Mouse (Mus musculus) kidney, embryonic 15.5 days (tissue): ENCODE measurements around the gene Chchd6. TPM values are rescaled to one million over a fixed set of nuclear protein-coding genes. Genes with fewer than 3 reads are reported as not detected.

ENCODE experiments used
- ATAC-seq: fragments of 200-750 bp; cut with Nextera tagmentation; replicated peaks from 2 replicates; pipeline ENCODE4 v1.8.0; 2017; ENCODE audit warnings: moderate TSS enrichment; ENCODE audit not compliant: low FRiP score
- H3K27ac ChIP-seq: fragments of 300-500 bp; sonication (generic); 2 replicates; pipeline ENCODE4 v1.5.1; 2015; ENCODE audit warnings: mild to moderate bottlenecking, inconsistent platforms
- H3K27me3 ChIP-seq: fragments of 300-500 bp; sonication (generic); 2 replicates; pipeline ENCODE4 v1.6.1; 2015; ENCODE audit warnings: inconsistent platforms
- H3K36me3 ChIP-seq: fragments of 300-500 bp; sonication (generic); 2 replicates; pipeline ENCODE4 v1.6.1; 2015; ENCODE audit warnings: inconsistent platforms
- H3K4me1 ChIP-seq: fragments of 300-500 bp; sonication (generic); 2 replicates; pipeline ENCODE4 v1.6.1; 2015; ENCODE audit warnings: inconsistent platforms
- H3K4me2 ChIP-seq: fragments of 300-500 bp; sonication (generic); 2 replicates; pipeline ENCODE4 v1.6.1; 2015; ENCODE audit warnings: moderate library complexity, mild to moderate bottlenecking, inconsistent platforms
- H3K4me3 ChIP-seq: fragments of 300-500 bp; sonication (generic); replicated peaks from 2 replicates; pipeline ENCODE4 v1.5.1; 2015; ENCODE audit warnings: mild to moderate bottlenecking, inconsistent platforms
- H3K9ac ChIP-seq: fragments of 300-500 bp; sonication (generic); 2 replicates; pipeline ENCODE4 v1.6.1; 2015; ENCODE audit warnings: mild to moderate bottlenecking, inconsistent platforms
- H3K9me3 ChIP-seq: fragments of 300-500 bp; sonication (generic); replicated peaks from 2 replicates; pipeline ENCODE4 v1.6.1; 2016; ENCODE audit warnings: inconsistent platforms
- WGBS: fragments of 180-500 bp; shearing (Covaris S2); methylation state at CpG from one replicate; pipeline ENCODE4 v1.1.7; 2015; ENCODE audit warnings: mixed read lengths; 5-methylcytosine and 5-hydroxymethylcytosine counted together
- polyA plus RNA-seq: library from polyadenylated mRNA; unstranded; fragments of >200 nt; fragmentation: Nextera tagmentation; extraction: Ambion mirVana; gene quantifications from 2 replicates; pipeline ENCODE4 v1.2.1, GENCODE M21; 2015

Gene Chchd6
- polyA plus RNA-seq, 1 experiment from 2014 or later: 63.8 TPM

- no peaks in the 10 kb centered on the region for H3K36me3 ChIP-seq
- H3K27ac ChIP-seq: no peak overlapping the region
- peaks cover 9% of the 10 kb centered on the region; the same call in 1 of the 2 replicates for H3K4me1 ChIP-seq
- H3K4me3 ChIP-seq: no peak overlapping the region
- ATAC-seq: no peak
- no peaks in the 10 kb centered on the region for H3K27me3 ChIP-seq
- no peaks in the 10 kb centered on the region for H3K9me3 ChIP-seq
- H3K9ac ChIP-seq: no peak overlapping the region
- H3K4me2 ChIP-seq: no peak overlapping the region
- 90% methylated on average over 2 of the region's 2 CpGs for WGBS
These were observed 137.9 kb downstream of the Chchd6 start for GRCm38 (mm10) chr6:89457601-89458000.

GRCm38 (mm10) chr6:89456409-89456961, 139.0 kb downstream of the Chchd6 start:
- no peak overlapping the region for H3K9ac ChIP-seq
- 50% methylated on average over 1 of the region's 1 CpGs for WGBS
- H3K27me3 ChIP-seq: no peaks in the 10 kb centered on the region
- ATAC-seq: no peak
- H3K4me1 ChIP-seq: peaks cover 9% of the 10 kb centered on the region; the same call in 1 of the 2 replicates
- no peaks in the 10 kb centered on the region for H3K9me3 ChIP-seq
- no peak overlapping the region for H3K27ac ChIP-seq
- H3K4me3 ChIP-seq: no peak overlapping the region
- no peaks in the 10 kb centered on the region for H3K36me3 ChIP-seq
- no peak overlapping the region for H3K4me2 ChIP-seq

- H3K36me3 ChIP-seq: no peaks in the 10 kb centered on the region
- H3K9ac ChIP-seq: no peak overlapping the region
- ATAC-seq: no peak; the same call in 1 of the 2 replicates
- WGBS: 73% methylated on average over 4 of the region's 4 CpGs
- H3K4me1 ChIP-seq: peaks cover 9% of the 10 kb centered on the region; the same call in 1 of the 2 replicates
- no peak overlapping the region for H3K4me3 ChIP-seq
- H3K27ac ChIP-seq: no peak overlapping the region
- H3K9me3 ChIP-seq: no peaks in the 10 kb centered on the region
- no peaks in the 10 kb centered on the region for H3K27me3 ChIP-seq
- H3K4me2 ChIP-seq: no peak overlapping the region
These were observed 139.9 kb downstream of the Chchd6 start for GRCm38 (mm10) chr6:89455523-89456000.

- 94% methylated on average over 2 of the region's 2 CpGs for WGBS
- Histone ChIP-seq H3K9me3 (no peaks in the 10 kb centered on the region), H3K4me1 (peaks cover 9% of the 10 kb centered on the region; the same call in 1 of the 2 replicates), H3K9ac (no peak overlapping the region), H3K36me3 (no peaks in the 10 kb centered on the region), H3K4me3 (no peak overlapping the region), H3K27ac (no peak overlapping the region), H3K4me2 (no peak overlapping the region), H3K27me3 (no peaks in the 10 kb centered on the region)
- no peak for ATAC-seq
These were observed 141.0 kb downstream of the Chchd6 start for GRCm38 (mm10) chr6:89454437-89454836.

GRCm38 (mm10) chr6:89452976-89453674, 142.3 kb downstream of the Chchd6 start:
- no peak overlapping the region for H3K27ac ChIP-seq
- ATAC-seq: no peak
- WGBS: 43% methylated on average over 7 of the region's 7 CpGs

GRCm38 (mm10) chr6:89452356-89452755, 143.1 kb downstream of the Chchd6 start:
- no peak for ATAC-seq
- Histone ChIP-seq H3K9ac (no peak overlapping the region), H3K4me2 (no peak overlapping the region), H3K27ac (no peak overlapping the region), H3K27me3 (no peaks in the 10 kb centered on the region), H3K9me3 (no peaks in the 10 kb centered on the region), H3K36me3 (no peaks in the 10 kb centered on the region), H3K4me3 (no peak overlapping the region), H3K4me1 (peaks cover 9% of the 10 kb centered on the region; the same call in 1 of the 2 replicates)
- WGBS: 87% methylated on average over 6 of the region's 6 CpGs

More at GRCm38 (mm10) chr6:89452976-89453674, 142.3 kb downstream of the Chchd6 start:
- Histone ChIP-seq H3K9ac (no peak overlapping the region), H3K36me3 (no peaks in the 10 kb centered on the region), H3K27me3 (no peaks in the 10 kb centered on the region), H3K4me1 (peaks cover 9% of the 10 kb centered on the region; the same call in 1 of the 2 replicates), H3K9me3 (no peaks in the 10 kb centered on the region), H3K4me2 (no peak overlapping the region), H3K4me3 (no peak overlapping the region)

- no peak for ATAC-seq
- Histone ChIP-seq H3K4me3 (no peak overlapping the region), H3K9ac (no peak overlapping the region), H3K4me2 (no peak overlapping the region), H3K27ac (no peak overlapping the region), H3K9me3 (no peaks in the 10 kb centered on the region), H3K4me1 (0 out of 2 replicates have a peak, but pooled peaks cover 5% of the 10 kb centered on the region), H3K36me3 (no peaks in the 10 kb centered on the region), H3K27me3 (no peaks in the 10 kb centered on the region)
- 78% methylated on average over 3 of the region's 3 CpGs for WGBS
These were observed 146.7 kb downstream of the Chchd6 start for GRCm38 (mm10) chr6:89448736-89449135.

- Histone ChIP-seq H3K27me3 (no peaks in the 10 kb centered on the region), H3K9me3 (no peaks in the 10 kb centered on the region), H3K36me3 (no peaks in the 10 kb centered on the region), H3K9ac (no peak overlapping the region), H3K27ac (no peak overlapping the region), H3K4me1 (no peaks in the 10 kb centered on the region), H3K4me2 (no peak overlapping the region), H3K4me3 (no peak overlapping the region)
- ATAC-seq: no peak
- 90% methylated on average over 4 of the region's 4 CpGs for WGBS
These were observed 154.8 kb downstream of the Chchd6 start for GRCm38 (mm10) chr6:89440671-89441070.

- no peaks in the 10 kb centered on the region for H3K4me1 ChIP-seq
- no peak overlapping the region for H3K9ac ChIP-seq
- no peak overlapping the region for H3K4me2 ChIP-seq
- no peak overlapping the region for H3K27ac ChIP-seq
- no peaks in the 10 kb centered on the region for H3K36me3 ChIP-seq
- no peak for ATAC-seq
- 95% methylated on average over 2 of the region's 2 CpGs for WGBS
- no peak overlapping the region for H3K4me3 ChIP-seq
- H3K9me3 ChIP-seq: no peaks in the 10 kb centered on the region
- H3K27me3 ChIP-seq: no peaks in the 10 kb centered on the region
These were observed 163.5 kb downstream of the Chchd6 start for GRCm38 (mm10) chr6:89431920-89432482.

DNA sequence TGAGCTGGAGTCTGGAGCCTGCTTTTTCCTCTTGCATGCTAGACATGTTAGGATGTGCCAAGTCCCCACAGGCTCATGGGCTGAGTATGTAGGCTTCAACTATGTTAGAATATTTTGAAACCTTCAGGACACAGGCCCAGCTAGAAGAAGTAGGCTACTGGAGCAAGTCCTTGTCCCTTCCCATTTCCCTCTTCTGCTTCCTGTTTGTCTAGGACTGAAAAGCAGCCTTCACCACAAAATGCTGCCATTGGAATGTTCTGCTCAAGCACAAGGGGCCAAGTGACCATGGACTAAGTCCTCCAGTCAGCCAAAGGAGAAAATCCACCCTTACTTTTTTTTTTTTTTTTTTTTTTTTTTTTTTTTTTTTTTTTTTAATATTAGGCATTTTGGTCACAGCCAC, 164.7 kb downstream of the Chchd6 start:
- H3K4me3 ChIP-seq: no peak overlapping the region
- no peaks in the 10 kb centered on the region for H3K4me1 ChIP-seq
- H3K36me3 ChIP-seq: no peaks in the 10 kb centered on the region
- no peaks in the 10 kb centered on the region for H3K27me3 ChIP-seq
- ATAC-seq: no peak
- no peak overlapping the region for H3K9ac ChIP-seq
- no peak overlapping the region for H3K4me2 ChIP-seq
- H3K9me3 ChIP-seq: no peaks in the 10 kb centered on the region
- H3K27ac ChIP-seq: no peak overlapping the region

GRCm38 (mm10) chr6:89428661-89429375, 166.6 kb downstream of the Chchd6 start:
- Histone ChIP-seq H3K4me1 (no peaks in the 10 kb centered on the region), H3K9me3 (no peaks in the 10 kb centered on the region), H3K9ac (no peak overlapping the region), H3K4me2 (no peak overlapping the region), H3K27ac (no peak overlapping the region), H3K27me3 (no peaks in the 10 kb centered on the region), H3K4me3 (no peak overlapping the region), H3K36me3 (no peaks in the 10 kb centered on the region)
- no peak for ATAC-seq
- WGBS: 78% methylated on average over 2 of the region's 2 CpGs

DNA sequence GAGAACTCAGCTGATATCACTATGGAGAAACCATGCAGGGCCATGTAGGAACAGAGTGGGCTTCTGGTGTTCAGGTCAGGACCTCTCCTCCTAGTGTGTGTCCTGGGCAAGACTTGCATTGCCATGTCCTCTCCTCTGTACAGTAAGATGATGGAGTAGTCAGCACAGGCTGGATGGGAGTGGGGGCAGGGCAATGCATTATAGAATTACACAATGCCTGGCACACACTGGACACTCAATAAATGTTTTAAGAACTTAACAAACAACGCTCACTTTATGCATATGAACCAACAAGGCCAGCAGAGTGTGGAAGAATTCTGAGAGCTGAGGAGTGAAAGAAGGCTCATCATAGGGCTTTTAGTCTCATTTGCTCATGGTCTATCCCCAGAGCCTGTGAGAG, 171.0 kb downstream of the Chchd6 start:
- Histone ChIP-seq H3K9ac (no peak overlapping the region), H3K27me3 (no peaks in the 10 kb centered on the region), H3K4me3 (no peak overlapping the region), H3K4me2 (no peak overlapping the region), H3K36me3 (no peaks in the 10 kb centered on the region), H3K27ac (no peak overlapping the region), H3K4me1 (no peaks in the 10 kb centered on the region), H3K9me3 (no peaks in the 10 kb centered on the region)
- WGBS: 85% methylated on average over 1 of the region's 1 CpGs
- no peak for ATAC-seq
